Mouse (Mus musculus) frontal cortex, adult 2 months (tissue): ENCODE measurements around the gene I830077J02Rik. TPM values are rescaled to one million over a fixed set of nuclear protein-coding genes. Genes with fewer than 3 reads are reported as not detected.

Source experiments
- DNase-seq, 2 experiments: peaks; one replicate each; pipeline ENCODE4 v3.0.0; 2022; ENCODE audit warnings: low spot score in 1 of 2; ENCODE audit errors: extremely low spot score in 1 of 2
- polyA plus RNA-seq: library from polyadenylated mRNA; depleted of rRNA; stranded (reverse); fragments of >200 nt; gene quantifications from 2 replicates; pipeline ENCODE4 v1.2.3, GENCODE M21; 2012; rRNA removed

Gene I830077J02Rik
- 1.4 and 1.8 TPM in 2 replicates for polyA plus RNA-seq

- no peak for DNase-seq
Measured at GRCm38 (mm10) chr3:105932240-105933071, at the start of gene I830077J02Rik. Gene I830077J02Rik (minus strand): TSS chr3:105932664.

GRCm38 (mm10) chr3:105974174-105974573, 41.7 kb upstream of the I830077J02Rik start:
- DNase-seq, result no peak

GRCm38 (mm10) chr3:105973411-105973810, 40.9 kb upstream of the I830077J02Rik start, which contains the start of gene Ovgp1:
Gene Ovgp1 (plus strand): TSS chr3:105973711.
- no peak for DNase-seq

GRCm38 (mm10) chr3:105971831-105972446, 39.5 kb upstream of the I830077J02Rik start:
- no peak for DNase-seq

GRCm38 (mm10) chr3:105960700-105961099, 28.2 kb upstream of the I830077J02Rik start:
- DNase-seq, result no peak

- DNase-seq, result no peak
Measured at GRCm38 (mm10) chr3:105959999-105960398, 27.5 kb upstream of the I830077J02Rik start, which contains the start of gene Atp5f1. Gene Atp5f1 (minus strand): TSS chr3:105960099.

- peak in 1 of 2 experiments; percentile 23 for DNase-seq
Measured at GRCm38 (mm10) chr3:105959585-105959984, 27.1 kb upstream of the I830077J02Rik start.

- peak; percentile 94 to 97 for DNase-seq
Measured at GRCm38 (mm10) chr3:105958974-105959580, 26.6 kb upstream of the I830077J02Rik start, which contains the start of gene Wdr77. Gene Wdr77 (plus strand): TSS chr3:105959369.

- DNase-seq, result no peak
Measured at GRCm38 (mm10) chr3:105958204-105958603, 25.7 kb upstream of the I830077J02Rik start.

- DNase-seq, result no peak
Measured at GRCm38 (mm10) chr3:105957235-105957634, 24.8 kb upstream of the I830077J02Rik start.

GRCm38 (mm10) chr3:105951348-105951747, 18.9 kb upstream of the I830077J02Rik start:
- no peak for DNase-seq

- no peak for DNase-seq
Measured at GRCm38 (mm10) chr3:105936111-105936510, 3.6 kb upstream of the I830077J02Rik start.

GRCm38 (mm10) chr3:105935033-105935432, 2.6 kb upstream of the I830077J02Rik start:
- no peak for DNase-seq

- peak in 1 of 2 experiments; percentile 53 for DNase-seq
Measured at GRCm38 (mm10) chr3:105933926-105934325, 1.5 kb upstream of the I830077J02Rik start.

GRCm38 (mm10) chr3:105931095-105931494, 1.4 kb downstream of the I830077J02Rik start:
- no peak for DNase-seq

- DNase-seq, result no peak
Measured at GRCm38 (mm10) chr3:105929821-105930220, 2.6 kb downstream of the I830077J02Rik start.

- DNase-seq, result no peak
Measured at GRCm38 (mm10) chr3:105928781-105929180, 3.7 kb downstream of the I830077J02Rik start.

- DNase-seq, result no peak
Measured at GRCm38 (mm10) chr3:105928195-105928569, 4.3 kb downstream of the I830077J02Rik start.

- DNase-seq, result no peak
Measured at GRCm38 (mm10) chr3:105927561-105928194, 4.8 kb downstream of the I830077J02Rik start.

- no peak for DNase-seq
Measured at GRCm38 (mm10) chr3:105924616-105925015, 7.8 kb downstream of the I830077J02Rik start.

GRCm38 (mm10) chr3:105921959-105922358, 10.5 kb downstream of the I830077J02Rik start:
- no peak for DNase-seq
